Mouse (Mus musculus) adrenal gland, postnatal 36 days (tissue): ENCODE data around the gene Nab1. TPM values are rescaled to one million over a fixed set of nuclear protein-coding genes. Genes with fewer than 3 reads are reported as not detected.

Source experiments
- total RNA-seq, 2 experiments: library from RNA; stranded (reverse); gene quantifications; 2 replicates each; pipeline ENCODE4 v1.2.3; 2021

The Nab1 gene
- total RNA-seq, 2 experiments from 2014 or later = 59.5 to 62.7 TPM

Other genes with a start within 250 kb of the Nab1 start
- 1 to 10 TPM; 1.7 to 2.7 TPM for gene Nemp2, start 130.0 kb upstream of the Nab1 start, total RNA-seq
- 10 to 100 TPM; 16.6 to 17.0 TPM for gene Mfsd6, start 226.8 kb upstream of the Nab1 start, total RNA-seq